Mouse (Mus musculus): ENCODE results near the gene Slc7a6os.

GRCm38 (mm10) chr8:106176891-106177290, 33.8 kb downstream of the Slc7a6os start:
- TF ChIP-seq CTCF (IDR thresholded peaks at IDR 0.05; ENCODE audit: low read depth, low read length): no peak
- no peak for TF ChIP-seq POLR2A (IDR thresholded peaks at IDR 0.05; ENCODE audit: borderline replicate concordance, low read depth, low read length)

All from bone marrow macrophage, adult 2 months (primary cell).